Mouse (Mus musculus): Measurements from ENCODE around the gene Olfr1564. TPM values are rescaled to one million over a fixed set of nuclear protein-coding genes. Genes with fewer than 3 reads are reported as not detected.

Gene Olfr1564
- polyA plus RNA-seq, 1 experiment from 2014 or later: 0.03 TPM

Other genes starting within 250 kb of the Olfr1564 start
- 7.9 and 8.2 TPM in 2 replicates for gene Zfp952, start 228.6 kb downstream of the Olfr1564 start, polyA plus RNA-seq (2015; fragmentation: Nextera tagmentation; extraction: Ambion mirVana)
- 5.8 and 6.8 TPM in 2 replicates for gene Zfp763, start 188.3 kb downstream of the Olfr1564 start, polyA plus RNA-seq (2015; fragmentation: Nextera tagmentation; extraction: Ambion mirVana)
- gene 4921501E09Rik, start 153.6 kb downstream of the Olfr1564 start, polyA plus RNA-seq (2015; fragmentation: Nextera tagmentation; extraction: Ambion mirVana): not detected in 2 replicates
- 4.4 and 5.6 TPM in 2 replicates for gene Zfp563, start 132.4 kb downstream of the Olfr1564 start, polyA plus RNA-seq (2015; fragmentation: Nextera tagmentation; extraction: Ambion mirVana)
- gene Morc2b, start 82.0 kb downstream of the Olfr1564 start, polyA plus RNA-seq (2015; fragmentation: Nextera tagmentation; extraction: Ambion mirVana): 0.08 and 0.12 TPM in 2 replicates
- gene Olfr55, start 53.2 kb downstream of the Olfr1564 start, polyA plus RNA-seq (2015; fragmentation: Nextera tagmentation; extraction: Ambion mirVana): not detected in 2 replicates
- gene Olfr239, start 30.4 kb downstream of the Olfr1564 start, polyA plus RNA-seq (2015; fragmentation: Nextera tagmentation; extraction: Ambion mirVana): 0.05 TPM in 1 of 2 replicates, not detected in the other
- gene Zfp955a, start 33.5 kb upstream of the Olfr1564 start, polyA plus RNA-seq (2015; fragmentation: Nextera tagmentation; extraction: Ambion mirVana): 16.0 and 17.4 TPM in 2 replicates
- 0.04 TPM in 1 of 2 replicates, not detected in the other for gene Olfr63, start 43.0 kb upstream of the Olfr1564 start, polyA plus RNA-seq (2015; fragmentation: Nextera tagmentation; extraction: Ambion mirVana)
- 10.3 TPM in 2 replicates for gene Zfp955b, start 67.9 kb upstream of the Olfr1564 start, polyA plus RNA-seq (2015; fragmentation: Nextera tagmentation; extraction: Ambion mirVana)
- gene Zfp81, start 137.2 kb upstream of the Olfr1564 start, polyA plus RNA-seq (2015; fragmentation: Nextera tagmentation; extraction: Ambion mirVana): 6.3 and 6.5 TPM in 2 replicates
- gene Zfp101, start 173.0 kb upstream of the Olfr1564 start, polyA plus RNA-seq (2015; fragmentation: Nextera tagmentation; extraction: Ambion mirVana): 6.7 and 7.9 TPM in 2 replicates
- not detected in 2 replicates for gene Actl9, start 211.2 kb upstream of the Olfr1564 start, polyA plus RNA-seq (2015; fragmentation: Nextera tagmentation; extraction: Ambion mirVana)

Data from heart, embryonic 16.5 days (tissue).